Mouse (Mus musculus) left cerebral cortex, postnatal 25 days (tissue): ENCODE data around the gene Xylt1. TPM values are rescaled to one million over a fixed set of nuclear protein-coding genes. Genes with fewer than 3 reads are reported as not detected.

ENCODE experiments used
- DNase-seq, 2 experiments: peaks; one replicate each; pipeline ENCODE4 v3.0.0; 2022; ENCODE audit warnings: low spot score in 2 of 2, mixed read lengths in 1 of 2
- intact Hi-C: fragments of 180-260 bp; cut with DNase I; formaldehyde crosslinking; loops from one replicate; pipeline ENCODE4 v1.15.1; 2025
- total RNA-seq, 2 experiments: library from RNA; stranded (reverse); gene quantifications; 2 replicates each; pipeline ENCODE4 v1.2.3; 2021

Gene Xylt1
- total RNA-seq, 2 experiments from 2014 or later: 48.6 to 52.1 TPM

GRCm38 (mm10) chr7:117428690-117429224 lies 48.0 kb downstream of the Xylt1 start:
- peak in 1 of 2 experiments; percentile 58 for DNase-seq
- intact Hi-C loops: no loop called here

GRCm38 (mm10) chr7:117429483-117429882 lies 48.7 kb downstream of the Xylt1 start:
- no peak for DNase-seq
- intact Hi-C loops: no loop called here

DNA sequence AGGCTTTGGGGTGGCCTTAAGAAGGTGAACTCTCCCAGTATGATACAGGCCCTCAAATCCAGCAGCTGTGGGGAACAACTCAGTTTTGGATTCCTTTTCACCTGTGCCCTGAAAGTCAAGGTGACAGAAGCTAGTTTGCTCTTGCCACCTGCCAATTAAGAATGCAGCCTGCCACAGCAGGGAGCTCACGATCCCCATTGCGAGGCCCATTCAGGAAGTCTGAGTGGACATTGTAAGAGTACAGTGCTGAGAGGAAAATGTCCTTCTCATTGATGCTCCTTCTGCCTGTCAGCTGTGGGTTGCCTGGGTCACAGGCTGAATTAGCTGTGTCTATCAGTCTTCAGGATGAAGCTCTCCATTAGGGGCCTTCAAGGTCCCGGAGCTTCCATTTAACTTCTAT lies 49.1 kb downstream of the Xylt1 start:
- DNase-seq: no peak
- intact Hi-C loops: no loop called here

DNA sequence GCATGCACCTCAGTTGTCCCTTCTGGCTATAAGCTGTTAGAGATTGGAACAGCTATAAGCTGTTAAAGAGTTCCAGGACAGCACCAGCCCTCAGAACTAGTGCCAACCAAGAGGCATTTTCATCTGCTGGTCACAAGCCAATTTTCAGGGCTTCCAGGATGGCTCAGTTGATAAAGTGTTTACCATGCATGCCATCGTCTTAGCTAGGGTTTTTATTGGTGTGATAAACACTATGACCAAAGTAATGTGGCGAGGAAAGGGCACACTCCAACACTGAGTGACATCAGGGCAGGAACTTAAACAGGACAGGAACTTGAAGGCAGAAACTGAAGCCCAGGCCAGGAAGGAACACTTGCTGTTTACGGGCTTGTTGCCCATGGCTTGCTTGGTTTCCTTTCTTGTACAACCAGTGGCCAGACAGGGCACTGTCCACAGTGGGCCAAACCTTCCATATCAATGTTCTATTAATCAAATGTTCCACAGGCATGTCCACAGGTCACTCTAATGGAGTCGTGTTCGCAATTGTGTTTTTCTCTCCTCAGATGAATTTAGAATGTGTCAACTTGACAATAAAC lies 49.7 kb downstream of the Xylt1 start:
- no peak for DNase-seq
- intact Hi-C loops: no loop called here

DNA sequence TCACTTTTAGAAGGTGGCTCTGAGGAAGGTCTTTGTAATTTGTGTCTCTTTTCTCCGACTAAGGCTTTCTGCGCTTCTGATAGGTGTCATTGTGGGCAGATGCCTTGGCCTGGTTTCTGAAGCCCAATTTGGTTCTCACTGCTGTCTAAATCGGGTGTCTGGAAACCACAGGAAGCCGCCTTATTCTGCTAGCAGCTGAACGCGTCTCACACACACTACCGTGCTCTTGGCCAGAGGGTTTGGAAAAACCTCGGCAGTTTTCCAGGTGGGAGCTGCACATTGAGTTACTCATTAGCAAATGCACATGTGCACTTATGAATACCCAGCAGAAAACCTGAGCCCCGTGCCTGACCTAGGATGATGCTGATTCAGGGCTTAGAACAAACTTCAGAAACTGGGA lies 52.9 kb downstream of the Xylt1 start:
- intact Hi-C loops: loop anchor here (2.0 kb wide), 1 partner anchor 49 kb away; no protein-coding TSS in a partner anchor
- DNase-seq: peak; percentile 58 to 92

GRCm38 (mm10) chr7:117435091-117435490 lies 54.3 kb downstream of the Xylt1 start:
- DNase-seq: no peak
- intact Hi-C loops: loop anchor here (5.0 kb wide), 1 partner anchor 57 kb away; no protein-coding TSS in a partner anchor

DNA sequence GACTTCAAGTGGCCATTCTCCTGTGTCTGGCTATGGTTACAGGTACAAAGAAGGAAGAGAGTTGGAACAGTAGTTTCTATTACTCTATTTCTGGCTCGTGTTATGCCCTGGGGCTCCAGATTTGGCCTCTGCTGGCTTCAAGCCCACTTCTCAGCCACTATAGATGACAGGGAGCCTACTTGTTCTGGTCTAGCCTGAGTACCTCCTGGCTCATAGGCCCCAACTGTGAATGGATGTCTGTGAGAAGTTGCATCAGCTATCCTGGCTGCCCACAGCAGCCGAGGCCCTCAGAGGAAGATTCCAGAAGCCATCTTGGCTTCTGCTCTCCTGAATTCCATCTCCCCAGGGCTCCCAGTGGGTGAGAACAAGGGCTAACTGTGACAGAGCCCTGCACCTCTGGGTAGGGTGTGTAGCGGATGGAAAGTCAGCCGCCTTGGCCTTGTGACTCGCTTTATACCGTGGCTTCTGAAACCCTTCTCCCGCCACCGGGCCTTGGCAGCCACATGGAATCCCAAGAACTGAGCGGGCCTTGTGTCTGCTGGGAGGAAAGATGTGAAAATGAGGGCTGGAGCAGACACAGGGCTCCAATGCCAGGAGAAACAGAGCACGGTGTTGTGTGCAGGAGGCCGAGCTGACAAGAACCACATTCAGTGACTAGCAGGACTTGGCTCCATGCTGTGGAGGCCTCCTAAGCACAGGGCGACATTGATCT lies 55.1 kb downstream of the Xylt1 start:
- DNase-seq: peak; percentile 51 to 78
- intact Hi-C loops: loop anchor here (5.0 kb wide), 1 partner anchor 56 kb away; no protein-coding TSS in a partner anchor

- DNase-seq: peak; percentile 36 to 71
- intact Hi-C loops: loop anchor here (5.0 kb wide), 1 partner anchor 55 kb away; no protein-coding TSS in a partner anchor
Observed at GRCm38 (mm10) chr7:117436892-117437291, 56.1 kb downstream of the Xylt1 start.

GRCm38 (mm10) chr7:117440994-117441393 lies 60.2 kb downstream of the Xylt1 start:
- intact Hi-C loops: no loop called here
- peak; percentile 47 to 90 for DNase-seq

DNA sequence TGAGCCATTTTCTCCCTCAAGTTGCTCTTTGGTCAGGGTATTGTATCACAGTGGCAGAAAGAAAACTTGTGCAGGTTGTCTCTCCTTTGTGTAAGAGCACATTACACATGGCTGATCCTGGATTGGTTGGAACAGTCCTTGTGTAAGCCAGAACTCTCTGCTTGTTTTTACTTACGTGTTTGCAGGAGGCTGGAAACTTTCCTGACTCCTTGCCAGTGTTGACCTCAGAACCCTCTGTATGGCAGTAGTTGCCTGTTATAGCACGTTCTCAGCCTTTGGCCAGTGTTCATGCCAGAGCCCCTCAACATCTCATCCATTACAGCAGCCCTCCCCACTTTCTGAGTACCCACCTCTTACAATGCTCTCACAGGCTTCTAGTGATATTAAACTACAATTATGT lies 61.9 kb downstream of the Xylt1 start:
- intact Hi-C loops: no loop called here
- DNase-seq: no peak

DNA sequence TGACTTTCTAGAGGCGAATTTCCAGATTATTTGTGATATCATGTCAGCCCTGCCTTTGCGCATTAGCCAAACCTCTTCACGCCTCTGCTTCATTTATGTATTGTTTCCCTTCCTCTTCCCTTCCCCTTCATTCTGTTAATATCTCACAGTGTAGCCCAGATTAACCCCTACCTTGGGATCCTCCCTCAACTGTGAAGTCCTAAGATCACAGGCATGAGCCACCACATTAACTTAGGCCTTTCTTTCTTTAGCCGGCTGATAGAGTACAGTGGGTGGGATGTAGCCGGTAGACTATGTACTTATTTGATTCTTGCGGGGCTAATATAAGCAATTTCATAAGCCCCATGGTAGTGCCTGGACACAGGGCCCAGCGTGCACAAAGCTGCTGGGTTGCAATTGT lies 62.4 kb downstream of the Xylt1 start:
- intact Hi-C loops: no loop called here

GRCm38 (mm10) chr7:117445471-117445870 lies 64.7 kb downstream of the Xylt1 start:
- intact Hi-C loops: no loop called here
- DNase-seq: no peak

More for the DNA sequence above, 62.4 kb downstream of the Xylt1 start:
- DNase-seq: no peak

GRCm38 (mm10) chr7:117449605-117450004 lies 68.8 kb downstream of the Xylt1 start:
- no peak for DNase-seq
- intact Hi-C loops: no loop called here

- intact Hi-C loops: no loop called here
- no peak for DNase-seq
Observed at GRCm38 (mm10) chr7:117451212-117451611, 70.4 kb downstream of the Xylt1 start.

GRCm38 (mm10) chr7:117452269-117452668 lies 71.5 kb downstream of the Xylt1 start:
- no peak for DNase-seq
- intact Hi-C loops: no loop called here

- intact Hi-C loops: no loop called here
- no peak for DNase-seq
Observed at GRCm38 (mm10) chr7:117454789-117455548, 74.2 kb downstream of the Xylt1 start.

DNA sequence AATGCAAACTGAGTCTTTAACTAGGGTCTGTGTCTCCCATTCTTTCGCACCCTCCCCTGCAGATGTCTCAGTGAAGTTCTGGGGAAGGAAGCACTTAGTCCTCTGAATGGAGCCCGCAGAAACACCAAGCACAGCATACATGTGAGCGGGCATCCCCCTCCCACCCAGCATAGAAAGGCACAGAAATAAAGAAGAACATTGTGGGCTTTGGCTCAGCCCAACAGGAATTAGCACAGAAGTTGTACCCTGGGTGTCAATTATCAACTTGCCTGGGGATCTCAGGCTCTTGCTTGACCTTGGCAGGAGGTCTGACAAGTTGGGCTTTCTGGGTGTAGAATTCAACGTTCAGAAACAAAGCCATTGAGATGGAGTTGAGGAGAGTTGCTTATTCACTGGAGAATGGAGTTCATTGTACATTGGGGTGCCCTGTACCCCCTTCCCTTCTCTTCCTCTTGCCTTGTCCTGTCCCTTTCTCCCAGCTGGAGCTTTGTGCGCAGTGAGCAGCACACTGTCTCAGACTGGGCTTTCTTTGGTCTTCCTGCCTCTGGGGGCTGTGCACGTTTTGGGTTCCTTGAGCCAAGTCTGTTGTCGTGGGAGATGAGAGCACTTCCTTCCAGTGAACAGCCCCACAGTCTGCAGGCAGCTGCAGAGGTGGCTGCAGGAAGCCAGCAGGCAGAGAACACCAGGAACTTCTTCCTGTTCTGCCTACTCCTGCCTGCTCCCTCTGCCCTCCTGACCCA lies 81.6 kb downstream of the Xylt1 start:
- DNase-seq: peak; percentile 44 to 86
- intact Hi-C loops: loop anchor here (5.0 kb wide), 1 partner anchor 80 kb away; the partner anchor contains the start of gene Xylt1

GRCm38 (mm10) chr7:117464956-117465355 lies 84.2 kb downstream of the Xylt1 start:
- intact Hi-C loops: loop anchor here (5.0 kb wide), 1 partner anchor 83 kb away; the partner anchor contains the start of gene Xylt1
- DNase-seq: peak in 1 of 2 experiments; percentile 22

DNA sequence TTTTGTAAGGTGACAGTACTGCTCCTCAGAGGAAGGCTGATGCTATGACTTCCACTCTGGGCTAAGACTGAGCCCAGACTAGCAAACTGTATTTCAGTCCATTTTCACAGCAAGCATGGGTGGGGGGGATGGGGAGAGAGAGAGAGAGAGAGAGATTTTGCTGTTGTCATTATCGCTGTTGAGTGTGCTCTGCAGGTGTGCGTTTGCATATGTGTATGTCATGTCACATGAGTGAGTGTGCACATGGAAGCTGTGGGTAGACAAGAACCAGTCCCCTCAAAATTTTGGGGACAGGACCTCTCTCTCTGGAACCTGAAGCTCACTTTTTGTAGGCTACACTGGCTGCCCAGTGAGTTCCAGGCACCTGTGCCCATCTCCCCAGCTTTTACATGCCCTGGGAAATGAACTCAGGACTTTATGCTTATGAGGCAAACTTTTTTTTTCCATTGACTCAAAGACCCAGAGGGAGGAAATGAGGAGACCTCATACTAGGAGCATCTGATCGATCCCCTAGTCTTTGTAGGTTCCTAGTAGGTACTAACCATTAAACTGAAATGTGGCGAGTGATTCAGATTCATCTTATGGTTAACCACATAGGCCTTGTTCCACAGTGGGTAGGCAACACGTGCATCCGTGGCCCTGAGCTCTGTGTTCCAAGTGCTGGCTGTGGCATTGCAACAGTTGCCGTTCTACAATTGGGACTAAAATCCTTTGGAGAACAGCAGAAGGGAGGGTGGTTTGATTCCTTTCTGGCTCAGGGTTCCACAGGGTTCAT lies 85.4 kb downstream of the Xylt1 start:
- intact Hi-C loops: no loop called here
- no peak for DNase-seq
